Mouse (Mus musculus) T-helper 1 cell (primary cell): Measurements from ENCODE around the gene Gm960.

ENCODE experiments used
- in situ Hi-C: fragments of 300-600 bp; cut with MboI, MseI; formaldehyde crosslinking; loops from one replicate; pipeline ENCODE4 v1.15.1; 2025; ENCODE audit warnings: high pct_unique_total_duplicates

Gm960 gene

DNA sequence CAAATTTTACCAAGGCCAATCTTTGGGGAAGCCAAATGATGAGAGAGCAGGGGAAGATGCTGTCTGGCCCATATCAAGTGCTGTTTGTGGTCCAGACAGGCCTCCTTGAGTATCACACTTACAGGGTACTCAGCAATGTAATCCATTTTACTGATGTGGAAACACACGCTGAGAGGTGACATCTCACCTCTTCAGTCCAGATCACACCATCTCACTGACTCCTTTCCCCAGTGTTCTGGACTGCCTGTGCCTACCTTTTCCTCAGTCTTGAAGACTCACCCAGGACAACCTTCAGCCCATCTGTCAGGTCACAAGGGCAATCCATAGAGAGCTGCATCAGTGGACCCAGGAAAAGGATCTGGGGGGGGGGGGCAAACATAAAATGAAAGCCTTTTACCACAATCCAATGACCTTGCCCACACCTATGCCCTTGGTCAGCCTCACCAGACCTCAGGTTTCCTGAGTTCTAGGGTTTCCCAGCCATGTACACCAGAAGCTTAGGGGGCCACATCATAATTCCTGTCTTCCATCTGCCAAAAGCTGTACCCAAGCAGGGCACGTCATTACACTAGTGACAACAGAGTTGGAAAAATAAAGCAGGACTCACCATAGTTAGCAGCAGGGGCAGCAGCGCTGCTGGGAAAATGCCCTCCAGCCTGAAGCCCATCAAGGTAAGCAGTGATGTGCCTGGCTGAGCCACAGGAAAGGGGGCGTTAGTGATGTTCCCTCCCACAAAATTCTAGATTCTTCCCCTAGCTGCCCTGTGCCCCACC lies 73.9 kb downstream of the Gm960 start:
- in situ Hi-C loops: no loop called here

DNA sequence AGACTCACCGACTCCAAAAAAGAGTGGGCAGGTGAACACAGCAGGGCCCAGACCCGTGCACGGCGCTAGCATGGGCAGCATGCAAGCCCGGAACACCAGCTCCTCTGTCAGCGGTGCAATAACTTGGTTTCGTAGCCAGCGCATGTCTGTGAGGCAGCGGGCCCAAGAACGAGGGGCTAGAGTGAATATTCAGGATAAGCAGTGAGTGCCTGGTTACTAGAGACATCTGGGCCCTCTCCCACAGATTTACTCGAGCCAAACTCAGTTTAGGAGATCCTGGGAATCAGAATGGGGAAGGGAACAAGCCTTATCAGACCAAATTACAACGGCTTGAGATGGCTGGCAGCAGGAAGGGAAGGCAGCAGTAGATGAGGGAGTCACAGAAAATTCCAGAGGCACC lies 74.5 kb downstream of the Gm960 start:
- in situ Hi-C loops: no loop called here

DNA sequence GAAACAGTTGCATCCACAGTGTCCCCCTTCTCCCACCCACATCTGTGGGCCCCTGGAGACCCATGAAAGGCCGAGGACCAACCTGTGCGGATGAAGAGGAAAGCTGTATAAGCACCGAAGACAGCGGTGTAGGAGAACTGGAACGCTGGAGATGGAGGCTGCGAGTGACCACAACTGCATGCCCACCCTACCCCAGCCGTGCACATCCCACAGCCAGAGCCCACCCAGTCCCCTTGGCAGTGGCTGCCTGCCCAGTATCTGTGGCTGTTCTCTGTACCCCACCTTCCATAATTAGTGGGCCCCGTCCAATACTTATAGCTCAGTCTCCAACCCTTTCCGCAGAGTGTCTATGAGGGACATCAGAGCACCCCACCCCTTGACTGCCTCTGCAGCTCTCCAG lies 75.0 kb downstream of the Gm960 start:
- in situ Hi-C loops: no loop called here

DNA sequence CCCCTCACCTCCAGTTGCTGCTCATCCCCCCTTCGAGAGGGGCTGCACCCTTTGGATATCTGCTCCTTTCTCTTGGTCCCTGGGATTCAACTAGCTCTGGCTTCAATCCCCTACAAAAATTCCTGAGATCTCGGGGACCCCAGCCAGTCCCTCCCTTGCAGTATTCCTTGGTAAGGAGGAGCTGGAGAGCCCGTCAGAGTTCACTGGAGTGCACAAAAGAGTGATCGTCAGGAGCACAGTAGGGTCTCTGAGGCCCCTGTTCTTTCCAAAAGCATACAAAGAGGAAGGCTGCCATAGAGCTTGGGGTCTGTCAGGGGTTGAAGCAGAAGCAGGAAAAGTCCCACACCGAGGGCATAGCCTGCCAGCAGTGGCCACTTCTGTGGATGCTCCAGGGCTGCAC lies 75.7 kb downstream of the Gm960 start:
- in situ Hi-C loops: no loop called here

DNA sequence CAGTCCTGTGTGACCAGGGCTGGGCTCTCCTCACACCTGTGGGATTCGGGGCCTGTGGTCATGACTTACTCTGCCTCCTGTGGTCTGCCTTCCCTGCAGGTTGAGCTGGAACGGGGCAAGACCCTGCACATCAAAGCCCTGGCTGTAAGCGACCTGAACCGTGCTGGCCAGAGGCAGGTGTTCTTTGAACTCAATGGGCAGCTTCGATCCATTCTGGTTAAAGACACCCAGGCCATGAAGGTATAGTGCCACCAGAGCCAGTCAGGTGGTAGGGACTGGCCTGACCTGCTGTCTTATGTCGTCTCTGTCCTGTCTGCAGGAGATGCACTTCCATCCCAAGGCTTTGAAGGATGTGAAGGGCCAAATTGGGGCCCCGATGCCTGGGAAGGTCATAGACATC lies 77.7 kb downstream of the Gm960 start:
- in situ Hi-C loops: no loop called here

DNA sequence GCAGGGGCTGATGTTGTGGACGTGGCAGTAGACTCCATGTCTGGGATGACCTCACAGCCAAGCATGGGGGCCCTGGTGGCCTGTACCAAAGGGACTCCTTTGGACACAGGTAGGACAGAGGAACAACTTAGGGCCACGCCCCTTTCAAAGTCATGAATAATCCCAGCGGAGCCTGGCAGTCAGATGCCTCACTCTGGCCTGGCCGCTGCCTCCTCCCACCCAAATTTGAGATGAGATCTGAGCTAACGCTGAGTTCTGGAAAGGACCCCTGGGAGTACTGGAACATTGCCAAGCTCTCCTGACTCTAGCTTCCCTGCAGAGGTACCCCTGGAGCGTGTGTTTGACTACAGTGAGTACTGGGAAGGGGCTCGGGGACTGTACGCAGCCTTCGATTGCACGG lies 79.0 kb downstream of the Gm960 start:
- in situ Hi-C loops: no loop called here

DNA sequence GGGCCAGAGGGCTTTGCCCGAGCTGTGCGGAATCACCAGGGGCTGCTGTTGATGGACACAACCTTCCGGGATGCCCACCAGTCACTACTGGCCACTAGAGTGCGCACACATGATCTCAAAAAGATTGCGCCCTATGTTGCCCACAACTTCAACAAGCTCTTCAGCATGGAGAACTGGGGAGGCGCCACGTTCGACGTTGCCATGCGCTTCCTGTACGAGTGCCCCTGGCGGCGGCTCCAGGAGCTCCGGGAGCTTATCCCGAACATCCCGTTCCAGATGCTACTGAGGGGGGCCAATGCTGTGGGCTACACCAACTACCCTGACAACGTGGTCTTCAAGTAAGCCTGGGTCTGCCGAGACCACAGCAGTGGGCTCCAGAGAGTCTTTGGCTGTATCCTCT lies 80.3 kb downstream of the Gm960 start:
- in situ Hi-C loops: no loop called here

DNA sequence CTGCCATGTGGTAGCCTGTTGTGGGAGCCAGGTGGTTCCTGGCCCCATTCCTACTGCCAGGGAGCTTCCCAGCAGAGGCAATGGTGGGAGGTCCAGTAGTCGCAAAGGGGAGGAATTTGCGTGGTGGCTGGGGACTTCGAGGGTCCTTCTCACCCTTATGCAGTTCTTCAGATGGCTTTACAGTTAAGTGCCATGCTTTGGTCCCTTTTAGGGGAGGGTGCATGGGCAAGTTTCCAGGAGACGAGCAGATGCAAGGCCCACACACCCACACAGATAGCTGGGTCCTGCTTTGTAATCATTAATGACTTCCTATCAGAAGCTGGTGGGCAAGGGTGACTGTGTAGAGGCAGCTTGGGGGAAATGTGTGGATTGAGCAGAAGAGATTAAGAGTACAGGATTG lies 81.9 kb downstream of the Gm960 start:
- in situ Hi-C loops: no loop called here

DNA sequence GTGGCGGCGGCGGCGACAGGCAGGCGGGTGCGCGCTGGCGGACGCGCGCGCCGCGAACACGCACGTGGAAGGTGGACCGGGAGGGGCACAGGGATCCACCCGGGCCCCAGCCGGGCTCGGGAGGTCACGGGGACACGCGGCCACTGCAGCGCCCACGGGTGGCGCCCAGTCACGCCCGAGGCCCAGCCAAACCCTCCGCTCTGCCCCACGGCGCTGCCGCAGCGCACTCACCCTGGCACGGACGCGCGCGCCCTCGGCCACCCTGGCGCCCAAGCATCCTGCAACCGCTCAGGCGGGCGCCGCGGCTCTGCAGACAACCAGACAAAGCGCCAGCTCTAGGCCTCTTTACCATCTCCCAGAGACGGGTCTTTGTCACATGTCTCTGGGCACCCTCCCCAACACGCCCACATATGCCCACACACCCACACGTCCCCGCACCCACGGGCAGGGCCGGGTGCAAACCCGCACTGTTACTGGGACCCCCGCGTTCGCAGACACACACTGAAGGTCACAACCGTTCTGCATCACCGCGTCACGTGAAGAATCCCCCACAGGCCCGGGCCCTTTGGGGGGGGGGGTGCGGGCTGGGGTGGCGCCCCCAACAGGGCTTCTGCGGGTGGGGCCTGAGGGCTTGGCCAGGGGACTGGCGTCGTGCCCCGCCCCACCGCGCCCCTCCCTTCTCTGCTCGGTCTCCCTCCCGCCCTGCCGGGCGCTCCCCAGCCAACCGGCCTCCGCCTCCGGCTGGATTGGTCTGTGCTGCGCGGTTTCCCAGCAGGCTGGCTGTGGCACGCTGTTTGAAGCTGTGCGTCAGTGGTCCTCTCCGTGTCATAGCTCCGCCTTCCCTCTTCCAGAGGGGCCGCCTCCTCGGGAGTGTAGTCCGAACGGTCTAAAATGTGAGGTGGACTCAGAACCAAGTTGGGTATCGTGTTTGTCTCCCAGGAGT lies 83.0 kb downstream of the Gm960 start, which contains the start of gene Lrfn4:
TSS of gene Lrfn4 (minus strand) at position 517 of the 943 bp plus-strand sequence.
- in situ Hi-C loops: no loop called here

DNA sequence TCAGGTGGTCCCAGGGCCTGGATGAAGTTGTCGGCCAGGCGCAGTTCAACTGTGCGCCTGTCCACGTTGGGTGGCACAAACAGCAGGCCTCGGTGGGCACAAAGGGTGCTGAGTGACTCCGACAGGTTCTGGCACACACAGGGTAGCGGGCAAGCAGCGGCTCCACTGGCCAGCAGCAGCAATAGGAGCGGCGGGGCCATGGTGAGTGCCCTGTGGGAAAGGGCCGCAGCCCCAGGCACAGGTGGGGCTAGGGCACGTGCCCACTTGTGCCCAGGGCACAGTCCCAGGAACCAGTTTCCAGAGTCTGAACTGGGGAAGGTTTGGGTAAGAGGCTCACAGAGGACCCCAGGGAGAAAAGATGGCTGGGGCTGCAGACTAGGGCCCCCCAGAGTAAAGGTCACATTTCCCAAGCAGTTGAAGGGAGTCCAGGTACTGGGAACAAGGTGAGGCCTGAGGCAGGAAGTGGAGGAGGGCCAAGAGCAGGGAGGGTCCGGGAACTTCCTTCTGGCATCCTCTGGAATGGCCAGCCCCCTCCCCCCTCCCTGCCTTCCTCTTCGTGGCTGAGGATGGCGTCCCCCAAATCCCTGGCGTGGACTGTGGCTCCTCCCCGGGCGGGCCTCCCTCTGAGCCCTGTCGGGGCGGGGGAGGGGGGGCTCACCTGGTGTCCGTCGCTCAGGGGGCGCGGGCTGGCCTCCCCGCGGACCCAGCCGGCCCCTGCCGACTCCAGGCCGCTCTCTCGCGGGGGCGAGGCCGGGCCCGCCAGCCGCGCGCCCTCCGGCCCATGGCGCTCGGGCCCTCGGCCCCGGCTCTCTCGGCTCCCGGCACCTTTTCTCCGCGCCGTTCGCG lies 83.9 kb downstream of the Gm960 start:
- in situ Hi-C loops: no loop called here

DNA sequence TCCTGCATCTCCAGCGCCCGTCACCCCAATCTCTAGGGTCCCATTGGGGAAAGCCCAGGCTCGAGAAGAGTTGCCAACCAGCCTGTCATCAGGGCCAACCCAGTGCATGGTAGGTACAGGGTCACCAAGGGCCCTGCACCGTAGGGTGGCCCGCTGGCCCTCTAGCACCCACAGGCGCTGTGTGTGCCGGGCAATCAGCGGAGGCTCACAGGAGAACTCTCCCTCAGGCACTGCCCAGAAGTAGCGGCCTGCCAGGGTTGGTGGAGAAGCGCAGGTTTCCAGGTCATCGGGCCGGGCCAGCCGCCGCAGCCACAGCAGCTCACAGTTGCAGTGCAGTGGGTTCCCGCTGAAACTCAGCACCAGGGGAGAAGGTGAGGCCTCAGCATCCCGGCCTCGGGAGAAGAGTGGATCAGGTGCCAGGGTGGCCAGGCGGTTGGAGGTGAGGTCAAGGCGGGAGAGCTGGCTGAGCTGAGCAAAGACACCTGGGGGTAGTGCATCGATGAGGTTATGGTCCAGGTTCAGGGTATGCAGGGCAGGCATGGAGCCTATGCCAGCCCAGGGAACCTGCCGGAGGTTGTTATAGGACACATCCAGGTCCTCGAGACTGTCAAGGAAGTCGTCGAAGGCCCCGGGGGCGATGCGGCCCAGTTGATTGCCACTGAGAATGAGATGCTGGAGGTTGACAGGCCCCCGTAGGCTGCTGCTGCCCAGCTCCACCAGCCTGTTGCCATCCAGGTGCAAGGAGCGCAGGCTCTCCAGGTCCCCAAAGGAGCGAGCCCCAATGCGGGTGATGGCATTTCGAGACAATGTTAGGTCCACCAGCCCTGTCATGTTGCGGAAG lies 84.8 kb downstream of the Gm960 start:
- in situ Hi-C loops: no loop called here

DNA sequence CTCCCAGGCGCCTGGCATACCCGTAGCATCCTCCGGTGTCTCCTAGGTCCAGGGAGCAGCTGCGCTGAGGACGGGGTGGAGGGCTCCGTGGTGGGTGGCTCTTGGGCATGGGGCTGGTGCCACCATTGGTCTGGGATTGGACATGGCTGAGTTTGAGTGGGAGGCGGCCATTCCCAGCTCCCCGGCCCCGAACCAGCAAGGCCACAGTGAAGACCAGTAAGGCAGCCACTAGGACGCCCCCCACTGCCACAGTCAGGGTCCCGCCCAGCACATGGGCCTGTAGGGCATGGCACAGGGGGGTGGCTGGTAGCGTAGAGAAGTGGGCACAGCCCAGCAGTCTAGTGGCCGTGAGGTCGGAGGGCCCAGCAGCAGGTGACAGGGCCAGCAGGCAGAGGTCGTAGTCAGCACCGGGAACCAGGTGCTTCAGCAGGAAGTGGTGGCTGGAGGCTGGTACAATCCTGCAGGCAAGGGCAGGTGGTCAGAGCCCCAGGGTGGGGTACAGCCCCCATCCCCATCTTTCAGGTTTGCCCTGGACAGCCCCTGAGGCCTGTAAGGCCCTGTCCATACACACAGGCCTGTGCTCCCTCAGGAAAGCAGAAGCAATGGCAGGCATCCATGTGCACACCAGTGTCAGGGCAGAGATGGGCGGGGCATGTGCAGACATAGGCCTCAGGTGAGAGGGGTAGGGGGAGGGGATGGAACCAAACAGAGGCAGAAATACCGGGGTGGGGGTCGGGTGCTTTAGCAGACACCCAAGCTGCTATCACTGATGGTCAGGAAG lies 86.1 kb downstream of the Gm960 start:
- in situ Hi-C loops: no loop called here

DNA sequence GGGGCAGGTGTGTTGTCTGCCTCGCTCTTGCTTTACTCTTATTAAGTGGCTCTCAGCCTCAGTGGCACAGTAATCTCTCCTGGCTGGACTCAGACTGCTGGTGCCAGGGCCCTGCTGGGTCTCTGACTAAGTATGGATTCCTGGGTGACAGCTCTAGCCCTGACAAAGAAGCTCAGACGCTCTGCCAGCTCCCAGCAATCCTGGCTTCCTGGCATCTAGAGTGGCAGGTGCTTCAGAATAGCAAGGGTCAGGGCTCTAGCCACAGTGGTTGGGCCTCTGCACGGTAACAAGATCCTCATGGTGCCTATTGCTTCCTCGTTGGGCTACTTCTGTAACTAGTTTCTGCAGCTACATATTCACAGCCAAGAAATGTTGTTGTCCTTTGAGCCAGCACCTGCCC lies 88.4 kb downstream of the Gm960 start:
- in situ Hi-C loops: no loop called here

DNA sequence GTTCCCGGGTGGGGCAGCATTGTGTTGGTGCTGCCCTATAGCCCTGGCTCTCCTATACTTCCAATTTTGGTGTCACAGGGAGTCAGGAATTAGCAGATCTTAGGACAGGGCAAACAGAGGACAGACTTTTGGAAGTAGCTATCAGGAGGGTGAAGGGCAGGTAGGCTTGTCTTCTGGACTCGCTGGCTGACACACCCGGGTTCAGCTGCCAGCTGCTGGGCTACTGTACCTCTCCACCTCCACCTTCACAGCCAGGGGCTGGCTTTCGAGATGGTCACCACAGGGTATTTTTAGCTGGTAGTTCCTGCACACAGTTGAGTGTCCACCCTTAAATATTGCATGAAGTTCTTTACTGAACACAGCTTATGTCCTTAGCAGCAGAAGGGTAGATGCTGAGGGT lies 90.0 kb downstream of the Gm960 start:
- in situ Hi-C loops: no loop called here

DNA sequence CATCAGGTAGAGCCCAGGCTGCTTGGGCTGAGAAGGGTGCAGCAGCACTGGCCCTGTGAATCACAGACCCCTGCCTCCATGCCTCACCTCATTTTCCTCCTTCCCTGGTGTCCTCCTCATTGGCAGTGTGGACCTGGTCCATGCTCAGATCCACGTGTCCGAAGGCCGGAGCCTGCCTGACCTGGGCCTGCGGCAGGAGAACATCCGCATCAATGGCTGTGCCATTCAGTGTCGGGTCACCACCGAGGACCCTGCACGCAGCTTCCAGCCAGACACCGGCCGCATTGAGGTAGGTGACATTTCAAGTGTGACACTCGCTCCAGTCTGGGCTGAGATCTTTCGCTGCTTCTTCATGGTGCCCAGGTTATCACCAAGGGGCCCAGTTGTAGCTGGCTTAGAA lies 91.1 kb downstream of the Gm960 start:
- in situ Hi-C loops: no loop called here

DNA sequence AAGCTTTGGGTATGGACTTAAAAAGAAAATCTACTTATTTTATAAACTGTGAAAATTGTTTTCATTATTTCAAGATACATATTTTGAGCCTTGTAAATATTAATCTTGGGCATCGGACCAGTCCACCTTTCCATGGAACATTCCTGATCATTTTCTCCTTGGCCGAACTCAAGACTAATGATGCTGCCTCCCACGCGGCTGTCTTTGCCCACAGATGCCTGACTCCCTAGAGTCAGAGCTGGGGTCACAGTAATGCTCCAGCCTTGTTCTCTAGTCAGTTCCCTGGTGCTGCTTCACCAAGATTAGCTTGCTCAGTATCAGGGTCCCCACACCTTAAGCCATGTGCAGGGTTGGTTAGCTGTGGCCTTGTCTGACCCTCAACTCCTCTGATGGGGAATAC lies 92.8 kb downstream of the Gm960 start:
- in situ Hi-C loops: no loop called here

DNA sequence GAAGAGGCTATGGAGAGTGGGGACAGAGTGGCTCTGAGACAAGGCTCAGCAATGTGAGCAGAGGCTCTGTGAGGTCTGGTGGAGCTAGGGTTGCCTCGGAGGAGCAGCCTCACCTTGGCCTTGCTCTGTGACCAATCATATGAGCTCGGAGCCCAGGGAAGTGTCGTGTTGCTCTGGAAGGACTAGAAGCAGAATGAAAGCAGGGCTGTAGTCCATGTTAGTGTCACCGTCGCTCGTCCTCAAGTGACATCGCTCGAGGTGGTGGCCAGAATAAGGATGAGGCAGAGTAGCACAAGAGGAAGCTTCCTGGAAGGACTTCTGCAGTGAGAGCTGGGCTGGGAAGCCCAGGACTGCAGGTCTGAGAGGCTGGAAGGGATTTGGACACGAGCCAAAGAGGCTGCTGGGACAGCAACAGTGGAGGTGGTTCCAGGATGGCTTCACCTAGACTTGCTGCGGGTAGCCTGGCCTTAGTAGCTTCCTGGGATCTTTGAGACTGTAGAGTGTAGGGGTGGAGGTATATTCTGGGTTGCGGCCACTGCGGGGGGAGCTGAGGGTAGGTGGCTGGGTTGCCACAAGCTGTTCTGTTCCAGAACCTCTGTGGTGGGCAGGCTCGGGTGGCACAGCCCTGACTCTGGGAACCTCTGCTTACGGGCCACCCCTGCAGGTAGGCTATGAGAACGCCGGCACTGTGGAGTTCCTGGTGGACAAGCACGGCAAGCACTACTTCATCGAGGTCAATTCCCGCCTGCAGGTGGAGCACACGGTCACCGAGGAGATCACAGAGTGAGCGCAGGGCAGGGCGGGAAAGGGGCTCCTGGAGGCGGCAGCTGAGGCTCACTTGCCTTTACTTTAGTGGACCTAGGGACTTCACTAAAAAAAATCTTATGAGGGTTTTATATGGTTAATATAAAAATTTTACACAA lies 94.4 kb downstream of the Gm960 start:
- in situ Hi-C loops: no loop called here

DNA sequence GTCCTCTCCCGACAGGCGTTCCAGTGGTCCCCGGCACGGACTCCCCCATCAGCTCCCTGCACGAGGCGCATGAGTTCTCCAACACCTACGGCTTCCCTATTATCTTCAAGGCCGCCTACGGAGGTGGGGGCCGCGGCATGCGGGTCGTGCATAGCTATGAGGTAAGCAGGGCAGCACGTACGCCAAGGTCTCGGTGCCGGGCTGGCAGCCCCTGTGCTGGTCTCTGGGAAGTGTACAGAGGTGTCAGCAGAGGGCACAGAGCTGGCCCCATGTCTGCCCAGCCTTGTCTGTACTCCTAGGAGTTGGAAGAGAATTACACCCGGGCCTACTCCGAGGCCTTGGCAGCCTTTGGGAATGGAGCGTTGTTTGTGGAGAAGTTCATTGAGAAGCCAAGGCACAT lies 96.0 kb downstream of the Gm960 start:
- in situ Hi-C loops: no loop called here

DNA sequence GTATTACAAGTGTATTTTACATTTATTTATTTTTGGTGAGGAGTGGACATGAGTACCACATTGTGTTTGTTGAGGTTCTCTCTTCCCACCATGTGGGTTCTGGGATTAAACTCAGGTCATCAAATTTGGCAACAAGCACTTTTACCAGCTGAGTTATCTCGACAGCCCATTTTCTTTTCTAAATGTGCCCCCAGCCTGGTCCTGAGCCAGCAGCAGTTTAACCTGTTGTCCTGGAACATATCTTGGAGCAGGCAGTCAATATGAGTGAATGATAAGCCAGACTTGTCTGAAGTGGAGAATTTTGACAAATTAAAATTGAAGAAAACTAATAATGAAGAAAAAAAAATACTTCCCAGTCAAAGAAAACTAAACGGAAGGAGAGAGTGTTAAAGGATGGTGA lies 102.4 kb downstream of the Gm960 start:
- in situ Hi-C loops: no loop called here
